Mouse (Mus musculus): ENCODE measurements around the gene Dcdc2c. TPM values are rescaled to one million over a fixed set of nuclear protein-coding genes. Genes with fewer than 3 reads are reported as not detected.
A peak's percentile ranks its signal among the peaks of the same experiment; 100 is the strongest.

Gene Dcdc2c
- polyA plus RNA-seq, 1 experiment = 19.6 TPM

GRCm38 (mm10) chr12:28460523-28460922, 91.7 kb downstream of the Dcdc2c start:
- no peak for TF ChIP-seq POLR2A (IDR thresholded peaks at IDR 0.05; ENCODE audit: control insufficient read depth, low read depth, low read length)
- TF ChIP-seq CTCF (IDR thresholded peaks at IDR 0.05; ENCODE audit: control insufficient read depth, insufficient read depth, insufficient replicate concordance, low read depth, low read length) = no peak
- H3K36me3 ChIP-seq (ENCODE audit: control insufficient read depth, insufficient read depth, low read length) = no peaks in the 10 kb centered on the region
- H3K27ac ChIP-seq (ENCODE audit: control insufficient read depth, insufficient read depth, low read depth, low read length) = no peak overlapping the region
- H3K27me3 ChIP-seq (ENCODE audit: control insufficient read depth, insufficient read depth, low read length) = no peaks in the 10 kb centered on the region
- no peaks in the 10 kb centered on the region for H3K4me1 ChIP-seq (ENCODE audit: control insufficient read depth, insufficient read depth, low read length)
- H3K4me3 ChIP-seq (ENCODE audit: control insufficient read depth, low read depth, low read length) = no peak overlapping the region

- Histone ChIP-seq H3K27ac (ENCODE audit: control insufficient read depth, insufficient read depth, low read depth, low read length) (no peak overlapping the region), H3K27me3 (ENCODE audit: control insufficient read depth, insufficient read depth, low read length) (no peaks in the 10 kb centered on the region), H3K36me3 (ENCODE audit: control insufficient read depth, insufficient read depth, low read length) (no peaks in the 10 kb centered on the region), H3K4me1 (ENCODE audit: control insufficient read depth, insufficient read depth, low read length) (no peaks in the 10 kb centered on the region), H3K4me3 (ENCODE audit: control insufficient read depth, low read depth, low read length) (no peak overlapping the region)
- TF ChIP-seq POLR2A (IDR thresholded peaks at IDR 0.05; ENCODE audit: control insufficient read depth, low read depth, low read length) (no peak), CTCF (IDR thresholded peaks at IDR 0.05; ENCODE audit: control insufficient read depth, insufficient read depth, insufficient replicate concordance, low read depth, low read length) (no peak)
Measured at GRCm38 (mm10) chr12:28458786-28459185, 93.4 kb downstream of the Dcdc2c start.

- no peak for TF ChIP-seq POLR2A (IDR thresholded peaks at IDR 0.05; ENCODE audit: control insufficient read depth, low read depth, low read length)
- TF ChIP-seq CTCF (IDR thresholded peaks at IDR 0.05; ENCODE audit: control insufficient read depth, insufficient read depth, insufficient replicate concordance, low read depth, low read length) = no peak
- Histone ChIP-seq H3K27ac (ENCODE audit: control insufficient read depth, insufficient read depth, low read depth, low read length) (no peak overlapping the region), H3K27me3 (ENCODE audit: control insufficient read depth, insufficient read depth, low read length) (no peaks in the 10 kb centered on the region), H3K4me1 (ENCODE audit: control insufficient read depth, insufficient read depth, low read length) (peaks cover 5% of the 10 kb centered on the region), H3K4me3 (ENCODE audit: control insufficient read depth, low read depth, low read length) (no peak overlapping the region), H3K36me3 (ENCODE audit: control insufficient read depth, insufficient read depth, low read length) (no peaks in the 10 kb centered on the region)
Measured at GRCm38 (mm10) chr12:28436536-28436935, 115.7 kb downstream of the Dcdc2c start.

DNA sequence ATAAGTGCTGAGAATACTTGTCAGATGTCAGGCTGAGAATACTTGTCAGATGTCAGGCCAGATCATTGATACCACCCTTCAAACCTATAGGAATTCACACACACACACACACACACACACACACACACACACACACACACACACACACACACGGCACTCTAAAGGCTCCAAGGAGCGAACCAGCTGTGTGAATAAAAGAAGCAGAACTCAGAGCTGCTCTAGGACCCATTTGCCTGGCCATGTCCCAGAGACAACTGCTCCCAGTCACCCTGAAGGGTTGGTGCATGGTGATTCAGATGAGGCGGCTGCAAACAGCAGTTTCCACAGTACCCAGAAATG, 119.5 kb downstream of the Dcdc2c start:
- no peak overlapping the region for H3K27ac ChIP-seq (ENCODE audit: control insufficient read depth, insufficient read depth, low read depth, low read length)
- TF ChIP-seq POLR2A (IDR thresholded peaks at IDR 0.05; ENCODE audit: control insufficient read depth, low read depth, low read length) (no peak), CTCF (IDR thresholded peaks at IDR 0.05; ENCODE audit: control insufficient read depth, insufficient read depth, insufficient replicate concordance, low read depth, low read length) (no peak)
- H3K4me3 ChIP-seq (ENCODE audit: control insufficient read depth, low read depth, low read length) = no peak overlapping the region
- H3K27me3 ChIP-seq (ENCODE audit: control insufficient read depth, insufficient read depth, low read length) = no peaks in the 10 kb centered on the region
- H3K36me3 ChIP-seq (ENCODE audit: control insufficient read depth, insufficient read depth, low read length) = no peaks in the 10 kb centered on the region
- H3K4me1 ChIP-seq (ENCODE audit: control insufficient read depth, insufficient read depth, low read length) = peaks cover 5% of the 10 kb centered on the region

DNA sequence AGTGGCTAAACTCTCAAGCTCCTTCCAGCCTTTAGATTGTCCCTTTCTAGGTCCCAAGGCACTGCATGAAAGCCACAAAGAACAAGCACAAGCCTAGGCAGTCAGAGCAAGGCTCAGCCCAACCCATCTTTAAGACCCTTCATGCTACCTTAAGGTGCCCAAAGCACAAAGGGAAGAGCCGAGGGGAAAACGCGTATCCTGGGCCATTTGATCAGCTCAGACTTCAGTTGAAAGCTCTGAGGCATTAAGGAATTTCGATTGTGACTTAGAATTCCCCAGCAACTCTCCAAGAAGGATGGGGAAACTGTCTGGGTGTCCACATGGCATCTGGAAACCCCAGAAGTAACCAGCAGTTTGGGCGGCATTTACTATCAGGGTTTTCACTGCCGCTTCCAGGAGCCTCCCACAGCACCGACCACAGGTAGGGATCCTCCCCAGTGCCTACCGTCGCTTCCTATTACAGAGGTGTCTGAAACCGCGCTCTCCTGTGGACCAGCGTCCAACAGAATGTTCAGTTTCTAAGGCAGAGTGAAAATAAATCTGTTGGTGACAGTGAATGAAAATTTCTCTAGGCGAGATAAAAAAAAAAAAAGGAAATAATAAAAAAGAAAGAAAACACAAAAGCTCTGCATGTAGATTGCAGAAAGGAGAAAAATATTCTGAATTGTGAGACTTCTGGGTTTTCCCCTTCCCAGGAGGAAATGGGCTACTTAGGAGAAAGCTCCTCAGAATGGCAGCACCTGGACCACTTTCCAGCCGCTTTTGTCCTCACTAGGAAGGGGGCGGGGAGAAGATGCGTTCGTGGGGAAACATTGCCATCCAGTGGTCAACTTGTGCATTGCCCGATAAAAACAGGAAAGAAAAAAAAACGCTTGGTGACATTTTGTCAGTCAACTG, 120.1 kb downstream of the Dcdc2c start:
- Histone ChIP-seq H3K36me3 (ENCODE audit: control insufficient read depth, insufficient read depth, low read length) (no peaks in the 10 kb centered on the region), H3K4me1 (ENCODE audit: control insufficient read depth, insufficient read depth, low read length) (peaks cover 5% of the 10 kb centered on the region), H3K27ac (ENCODE audit: control insufficient read depth, insufficient read depth, low read depth, low read length) (no peak overlapping the region), H3K4me3 (ENCODE audit: control insufficient read depth, low read depth, low read length) (peak overlapping the region; percentile 45), H3K27me3 (ENCODE audit: control insufficient read depth, insufficient read depth, low read length) (no peaks in the 10 kb centered on the region)
- TF ChIP-seq POLR2A (IDR thresholded peaks at IDR 0.05; ENCODE audit: control insufficient read depth, low read depth, low read length) (no peak), CTCF (IDR thresholded peaks at IDR 0.05; ENCODE audit: control insufficient read depth, insufficient read depth, insufficient replicate concordance, low read depth, low read length) (peak; percentile 71; the same call in 1 of the 2 replicates)

- H3K4me1 ChIP-seq (ENCODE audit: control insufficient read depth, insufficient read depth, low read length) = peaks cover 5% of the 10 kb centered on the region
Measured at GRCm38 (mm10) chr12:28429856-28430255, 122.3 kb downstream of the Dcdc2c start.

GRCm38 (mm10) chr12:28416957-28417356, 135.2 kb downstream of the Dcdc2c start:
- no peak for TF ChIP-seq CTCF (IDR thresholded peaks at IDR 0.05; ENCODE audit: control insufficient read depth, insufficient read depth, insufficient replicate concordance, low read depth, low read length)
- TF ChIP-seq POLR2A (IDR thresholded peaks at IDR 0.05; ENCODE audit: control insufficient read depth, low read depth, low read length) = no peak
- no peaks in the 10 kb centered on the region for H3K27me3 ChIP-seq (ENCODE audit: control insufficient read depth, insufficient read depth, low read length)
- H3K27ac ChIP-seq (ENCODE audit: control insufficient read depth, insufficient read depth, low read depth, low read length) = no peak overlapping the region
- no peaks in the 10 kb centered on the region for H3K36me3 ChIP-seq (ENCODE audit: control insufficient read depth, insufficient read depth, low read length)
- H3K4me1 ChIP-seq (ENCODE audit: control insufficient read depth, insufficient read depth, low read length) = no peaks in the 10 kb centered on the region
- no peak overlapping the region for H3K4me3 ChIP-seq (ENCODE audit: control insufficient read depth, low read depth, low read length)

More at GRCm38 (mm10) chr12:28429856-28430255, 122.3 kb downstream of the Dcdc2c start:
- no peak overlapping the region for H3K27ac ChIP-seq (ENCODE audit: control insufficient read depth, insufficient read depth, low read depth, low read length)
- H3K4me3 ChIP-seq (ENCODE audit: control insufficient read depth, low read depth, low read length) = no peak overlapping the region
- H3K36me3 ChIP-seq (ENCODE audit: control insufficient read depth, insufficient read depth, low read length) = no peaks in the 10 kb centered on the region
- TF ChIP-seq POLR2A (IDR thresholded peaks at IDR 0.05; ENCODE audit: control insufficient read depth, low read depth, low read length) = no peak
- TF ChIP-seq CTCF (IDR thresholded peaks at IDR 0.05; ENCODE audit: control insufficient read depth, insufficient read depth, insufficient replicate concordance, low read depth, low read length) = no peak
- H3K27me3 ChIP-seq (ENCODE audit: control insufficient read depth, insufficient read depth, low read length) = no peaks in the 10 kb centered on the region

All from testis, adult 2 months (tissue).